Mouse (Mus musculus) lung, adult 2 months (tissue): ENCODE measurements around the gene Metap2.

Source experiments
- CTCF ChIP-seq: fragments of 200-500 bp; IDR thresholded peaks from 2 replicates; pipeline ENCODE4 v1.5.1; 2011; ENCODE audit warnings: mild to moderate bottlenecking, low read length, control low read depth; ENCODE audit not compliant: insufficient read depth
- POLR2A ChIP-seq: fragments of 200-500 bp; IDR thresholded peaks from 2 replicates; pipeline ENCODE4 v1.6.1; 2011; ENCODE audit warnings: low read depth, mild to moderate bottlenecking, control low read depth, low read length, borderline replicate concordance; ENCODE audit errors: extremely low read depth

DNA sequence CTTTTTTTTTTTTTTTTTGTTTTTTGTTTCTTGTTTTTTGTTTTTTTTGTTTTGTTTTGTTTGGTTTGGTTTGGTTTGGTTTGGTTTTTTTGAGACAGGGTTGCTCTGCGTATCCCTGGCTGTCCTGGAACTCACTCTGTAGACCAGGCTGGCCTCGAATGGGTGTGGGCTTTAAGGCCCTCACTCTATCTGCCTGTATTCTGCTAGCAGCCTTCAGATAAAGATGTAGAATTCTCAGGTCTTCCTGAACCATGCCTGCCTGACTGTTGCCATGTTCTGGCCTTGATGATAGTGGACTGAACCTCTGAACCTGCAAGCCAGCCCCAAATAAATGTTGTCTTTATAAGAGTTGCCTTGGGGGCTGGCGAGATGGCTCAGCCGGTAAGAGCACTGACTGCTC is 4.3 kb downstream of the Metap2 start:
- TF ChIP-seq POLR2A (no peak), CTCF (no peak)
